ENCODE assay signal across 19 mouse cellular contexts in the genomic region with DNA sequence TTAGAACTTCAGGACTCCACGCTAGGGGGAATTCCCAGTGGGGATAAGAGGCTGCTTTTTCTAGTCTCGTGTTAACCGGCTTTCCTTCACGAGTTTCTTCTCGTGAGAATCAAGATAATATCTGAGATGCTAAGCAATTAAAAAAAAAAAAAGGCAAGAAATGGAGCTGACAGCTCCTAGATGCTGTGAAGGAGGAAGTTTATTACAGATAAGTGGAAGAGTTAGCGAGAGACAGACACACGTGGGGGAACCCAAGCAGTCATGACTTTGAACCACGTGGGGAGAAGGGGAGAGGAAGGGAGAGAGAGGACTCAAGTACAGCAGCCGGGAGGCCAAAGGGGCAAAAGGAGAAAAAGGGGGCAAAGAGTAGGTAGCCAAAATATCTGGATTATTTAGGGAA. TPM values are rescaled to one million over a fixed set of nuclear protein-coding genes. Genes with fewer than 3 reads are reported as not detected.
DNase-seq lines count a peak whose midpoint lies in the region; ATAC-seq and TF ChIP-seq lines count a peak whose summit lies in the region.
"Had no signal": no experiment of that assay in that cellular context is flagged by ENCODE, and none has a peak within 500 bp of the region (broad histone marks: within the 10 kb centered on the region; RNA-seq: fewer than 3 reads in every experiment).

No protein-coding gene starts in this region.

- ATAC-seq in megakaryocyte, adult 5-6 weeks (ENCODE audit: poor library complexity, severe bottlenecking): peak; percentile 53
- ATAC-seq: forebrain, embryonic 16.5 days; midbrain, embryonic 15.5 days had no signal

- H3K4me1 ChIP-seq in bone marrow, adult 2 months (ENCODE audit: control insufficient read depth, insufficient read depth, low read length): peaks cover 3% of the 10 kb centered on the region; the same call in 1 of the 2 replicates
- H3K4me1 ChIP-seq: midbrain, embryonic 15.5 days; stomach, embryonic 15.5 days had no signal

- 7% methylated on average over 9 of the region's 9 CpGs for WGBS in bone marrow, adult 2 months

- no peak for TF ChIP-seq CTCF in bone marrow, adult 2 months (IDR thresholded peaks at IDR 0.05; ENCODE audit: control insufficient read depth, insufficient read depth, low read length)
- no peak for TF ChIP-seq CTCF in layer of hippocampus, adult 2 months (conservative IDR thresholded peaks at IDR 0.05)

- no peak overlapping the region for H3K4me3 ChIP-seq in bone marrow, adult 2 months (replicated peaks; ENCODE audit: control insufficient read depth, low read depth, low read length)
- no peak overlapping the region for H3K4me3 ChIP-seq in layer of hippocampus, adult 2 months
- H3K4me3 ChIP-seq: embryonic facial prominence, embryonic 10.5 days; liver, embryonic 13.5 days; midbrain, embryonic 15.5 days; myocyte; stomach, embryonic 15.5 days had no signal

- peak; percentile 62 for DNase-seq in spleen, postnatal 36 days (ENCODE audit: low spot score in 2 of 2)
- no peak for DNase-seq in spleen, postnatal 4 days (ENCODE audit: low spot score in 2 of 2)
- DNase-seq in heart, postnatal 36 days: no peak
- no peak for DNase-seq in layer of hippocampus, adult 2 months (ENCODE audit: low spot score in 2 of 2)
- no peak for DNase-seq in heart, adult 11 months
- DNase-seq: adrenal gland, adult 2 months; cerebellum, adult 2 months; cerebellum, postnatal 36 days; gastrocnemius, postnatal 25 days; liver, embryonic 13.5 days; thymus, postnatal 25 days had no signal

- TF ChIP-seq POLR2A in bone marrow, adult 2 months (IDR thresholded peaks at IDR 0.05; ENCODE audit: borderline replicate concordance, control insufficient read depth, low read depth, low read length): no peak

- 0 out of 2 replicates have a peak overlapping the region, but pooled peaks have one; percentile 48 for H3K27ac ChIP-seq in bone marrow, adult 2 months (ENCODE audit: control insufficient read depth, insufficient read depth, low read depth, low read length, poor library complexity)
- H3K27ac ChIP-seq in layer of hippocampus, adult 2 months: no peak overlapping the region
- H3K27ac ChIP-seq: embryonic facial prominence, embryonic 10.5 days; hindbrain, embryonic 14.5 days; midbrain, embryonic 15.5 days; stomach, embryonic 15.5 days had no signal

- intact Hi-C loops in heart, postnatal 36 days (cut with DNase I): no loop called here

RNA-seq across cellular contexts. Expression of a gene that starts 46.3 kb away (rescaled TPM):
- polyA plus RNA-seq in bone marrow, adult 2 months (2011; ENCODE audit: insufficient read depth, insufficient read length, low replicate concordance, missing spikeins): 15.3 and 25.0 TPM in 2 replicates
- total RNA-seq in megakaryocyte, adult 5-6 weeks (2015): 65.5 and 68.1 TPM in 2 replicates
- 95.3 and 105 TPM in 2 replicates for total RNA-seq in megakaryocyte, adult 5-6 weeks (2017)
- total RNA-seq in heart, postnatal 36 days (2021): 10 to 100 TPM; 70.4 to 71.4 TPM
- 10 to 100 TPM; 60.8 to 60.9 TPM for total RNA-seq in layer of hippocampus, adult 2 months (2021)

Comparison
In these comparisons a context has a peak if more than half of its experiments do, and no peak if none do; other contexts are left out.
1. DNase-seq: peak in spleen, postnatal 36 days (2 of 2); none in spleen, postnatal 4 days (0 of 2), heart, postnatal 36 days (0 of 2), layer of hippocampus, adult 2 months (0 of 2) and heart, adult 11 months (single experiment).